Mouse (Mus musculus): ENCODE data around the gene Gtf2f2.
"Not testable (repeated sequence)": the region's sequence is repeated elsewhere in the genome, so short reads cannot be mapped to it uniquely, and the experiment has no call there.

DNA sequence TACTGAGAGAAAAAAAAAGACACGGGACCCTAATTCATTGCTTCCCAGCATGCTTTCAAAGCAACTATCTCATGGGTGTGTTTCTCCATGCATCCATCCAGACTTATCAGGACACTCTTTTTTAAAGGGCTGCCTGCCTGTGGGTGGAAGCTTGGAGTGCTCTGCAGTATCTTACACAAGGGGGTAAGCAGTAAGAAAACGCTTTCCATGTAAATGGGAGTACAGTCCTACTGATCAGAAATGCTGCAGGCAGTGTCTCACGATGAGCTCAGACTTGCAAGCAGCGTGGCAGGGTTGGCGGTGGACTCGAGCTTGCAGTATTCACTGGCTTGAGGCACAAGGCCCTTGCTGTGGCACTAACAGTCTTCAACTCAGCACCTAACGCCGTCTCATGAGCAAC lies 81.0 kb downstream of the Gtf2f2 start:
- TF ChIP-seq GATA1, TAL1 (IDR thresholded peaks at IDR 0.05; ENCODE audit: low read length): not testable (repeated sequence)

Measured in erythroblast, embryonic 14.5 days (primary cell).